Mouse (Mus musculus) fibroblast of lung, adult 2 months (primary cell): ENCODE data around the gene Hfe2.

ENCODE experiments used
- DNase-seq: peaks from one replicate; pipeline ENCODE4 v3.0.0-alpha.2; 2011; ENCODE audit warnings: low read depth

Hfe2 gene

GRCm38 (mm10) chr3:96575272-96575984 lies 50.5 kb downstream of the Hfe2 start:
- DNase-seq = no peak

DNA sequence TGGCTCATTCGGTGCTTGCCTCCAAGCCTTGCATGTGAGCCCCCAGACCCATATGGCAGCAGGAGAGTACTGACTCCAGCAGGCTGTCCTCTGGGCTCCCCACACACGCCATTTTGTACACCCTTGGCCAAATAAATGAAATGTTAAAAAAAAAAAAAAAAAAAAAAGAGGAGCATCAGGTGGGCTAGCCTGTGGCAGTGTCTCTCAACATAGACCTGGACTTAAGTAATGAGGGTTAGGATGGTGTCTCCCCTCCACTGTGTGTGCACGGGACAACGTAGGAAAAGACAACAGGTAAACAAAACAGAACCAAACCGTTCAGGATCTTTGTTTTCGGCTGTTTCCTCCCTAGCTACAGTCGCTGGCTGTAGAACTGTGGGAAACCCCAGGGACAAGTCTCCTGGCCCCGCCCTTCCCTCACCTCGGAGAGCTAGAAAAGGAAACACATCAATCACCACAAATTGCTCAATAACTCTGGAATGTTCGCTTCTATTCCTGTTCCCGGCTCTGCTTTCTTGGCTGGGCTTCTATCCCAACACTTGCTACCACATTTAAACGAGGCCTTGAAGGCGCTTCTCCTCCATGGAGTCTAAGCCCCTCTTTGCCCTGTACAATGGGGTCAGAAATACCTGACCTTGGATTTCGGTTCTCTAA lies 51.2 kb downstream of the Hfe2 start:
- DNase-seq = peak; percentile 82

DNA sequence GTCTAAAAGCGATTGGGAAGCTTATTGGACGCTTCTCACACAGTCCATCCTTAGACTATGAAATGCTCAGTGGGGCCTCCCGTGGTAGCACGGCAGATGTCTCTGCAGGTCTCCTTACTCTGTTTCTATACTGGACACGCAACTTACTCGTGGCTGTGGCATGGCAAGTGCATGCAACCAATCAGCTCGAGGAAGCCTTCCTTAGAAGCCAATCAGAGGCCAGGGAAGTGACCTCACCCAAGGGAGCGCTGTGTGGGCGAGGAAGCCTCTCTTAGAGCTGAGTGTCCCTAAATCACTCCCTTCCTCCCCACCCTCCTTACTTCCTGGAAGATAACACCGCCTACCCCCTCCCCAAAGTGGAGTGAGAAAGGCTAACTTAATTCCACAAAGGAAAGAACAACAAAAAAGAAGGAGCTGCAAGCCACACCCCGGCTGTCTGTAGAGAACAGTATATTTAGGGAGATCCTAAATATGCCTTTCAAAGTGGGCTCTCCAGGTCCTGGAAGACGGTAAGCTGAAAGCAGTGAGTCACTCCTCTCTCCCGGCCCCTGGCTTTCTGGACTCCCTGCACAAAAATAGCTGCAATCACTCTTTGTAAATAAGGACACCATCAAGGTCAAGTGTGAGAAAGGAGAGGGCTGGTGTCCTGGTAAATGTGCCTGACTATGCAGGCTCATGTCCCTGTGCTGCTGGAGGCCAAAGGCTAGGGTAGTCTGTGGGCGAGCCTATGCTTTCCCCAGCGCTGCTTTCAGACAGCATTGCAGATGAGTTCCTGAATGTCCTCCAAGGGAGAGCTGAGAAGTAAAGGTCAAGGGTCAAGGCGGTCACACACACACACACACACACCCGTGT lies 51.9 kb downstream of the Hfe2 start, which contains the start of gene Gm16253:
Gene Gm16253 (plus strand): TSS at position 295 of the 852 bp plus-strand sequence.
- peak; percentile 73 for DNase-seq

DNA sequence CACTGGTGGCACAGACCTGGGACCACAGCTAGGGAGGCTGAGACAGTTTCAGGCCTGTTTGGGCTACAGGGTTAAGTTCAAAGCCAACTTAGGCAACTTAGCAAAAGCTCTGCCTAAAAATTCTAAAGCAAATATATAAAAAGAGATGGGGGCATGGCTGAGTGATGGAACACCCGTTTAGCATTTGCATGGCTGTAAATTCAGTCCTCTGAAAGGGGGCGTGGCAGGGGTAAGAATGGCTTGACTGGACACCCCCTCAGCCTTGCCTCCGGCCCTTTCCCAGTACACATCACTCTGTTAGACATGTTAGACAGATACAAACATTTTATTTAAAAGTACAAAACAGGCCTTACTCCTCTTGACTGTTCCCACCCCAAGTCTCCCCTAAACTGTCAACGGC lies 52.6 kb downstream of the Hfe2 start:
- DNase-seq = no peak
